Mouse (Mus musculus) midbrain, embryonic 12.5 days (tissue): ENCODE results near the gene Dennd5a. TPM values are rescaled to one million over a fixed set of nuclear protein-coding genes. Genes with fewer than 3 reads are reported as not detected.
A peak's percentile ranks its signal among the peaks of the same experiment; 100 is the strongest.

Source experiments
- ATAC-seq: fragments of 200-750 bp; cut with Nextera tagmentation; 2 replicates; pipeline ENCODE4 v1.8.0; 2017; ENCODE audit warnings: low read depth, moderate TSS enrichment, moderate library complexity; ENCODE audit not compliant: low FRiP score
- H3K27ac ChIP-seq: fragments of 300-500 bp; sonication (generic); replicated peaks from 2 replicates; pipeline ENCODE4 v1.5.1; 2016; ENCODE audit warnings: mild to moderate bottlenecking
- H3K27me3 ChIP-seq: fragments of 300-500 bp; sonication (generic); 2 replicates; pipeline ENCODE4 v1.6.1; 2016; ENCODE audit warnings: mild to moderate bottlenecking
- H3K36me3 ChIP-seq: fragments of 300-500 bp; sonication (generic); 2 replicates; pipeline ENCODE4 v1.6.1; 2016
- H3K4me1 ChIP-seq: fragments of 300-500 bp; sonication (generic); 2 replicates; pipeline ENCODE4 v1.6.1; 2016
- H3K4me2 ChIP-seq: fragments of 300-500 bp; sonication (generic); replicated peaks from 2 replicates; pipeline ENCODE4 v1.6.1; 2016; ENCODE audit warnings: mild to moderate bottlenecking, moderate library complexity
- H3K4me3 ChIP-seq: fragments of 300-500 bp; sonication (generic); 2 replicates; pipeline ENCODE4 v1.5.1; 2016; ENCODE audit warnings: mild to moderate bottlenecking
- H3K9ac ChIP-seq: fragments of 300-500 bp; sonication (generic); replicated peaks from 2 replicates; pipeline ENCODE4 v1.6.1; 2016; ENCODE audit warnings: mild to moderate bottlenecking, moderate library complexity
- H3K9me3 ChIP-seq: fragments of 300-500 bp; sonication (generic); 2 replicates; pipeline ENCODE4 v1.6.1; 2016; ENCODE audit warnings: mild to moderate bottlenecking
- WGBS: fragments of 180-500 bp; shearing (Covaris S2); methylation state at CpG from one replicate; pipeline ENCODE4 v1.1.7; 2016; 5-methylcytosine and 5-hydroxymethylcytosine counted together
- polyA plus RNA-seq: library from polyadenylated mRNA; unstranded; fragments of >200 nt; fragmentation: Nextera tagmentation; extraction: Ambion mirVana; gene quantifications from 2 replicates; pipeline ENCODE4 v1.2.1, GENCODE M21; 2016

The Dennd5a gene
- polyA plus RNA-seq, 1 experiment from 2014 or later = 51.8 TPM

DNA sequence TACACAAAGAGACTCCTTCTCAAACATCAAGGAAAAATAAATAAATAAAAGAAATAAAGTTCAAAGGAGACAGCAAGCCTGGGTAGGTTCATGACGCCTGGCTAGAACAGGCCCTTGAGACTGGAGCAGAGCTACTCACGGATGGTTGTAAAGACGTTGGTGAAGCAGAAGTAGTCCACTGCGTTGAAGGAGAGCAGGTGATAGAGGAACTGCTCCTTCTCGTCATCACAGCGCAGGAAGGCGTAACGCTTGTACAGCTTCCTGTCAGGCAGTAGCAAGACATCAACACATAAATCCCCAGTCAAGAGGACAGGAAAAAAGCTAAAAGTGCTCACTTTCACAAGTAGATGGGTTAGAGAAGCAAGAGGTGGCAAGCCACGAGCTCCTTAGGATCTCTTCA, 59.3 kb downstream of the Dennd5a start:
- H3K4me1 ChIP-seq = no peaks in the 10 kb centered on the region
- peaks cover 99% of the 10 kb centered on the region for H3K36me3 ChIP-seq
- H3K4me3 ChIP-seq = no peak overlapping the region
- no peaks in the 10 kb centered on the region for H3K9me3 ChIP-seq
- ATAC-seq = no peak
- H3K4me2 ChIP-seq = no peak overlapping the region
- H3K27ac ChIP-seq = no peak overlapping the region
- no peak overlapping the region for H3K9ac ChIP-seq
- 90% methylated on average over 9 of the region's 9 CpGs for WGBS
- H3K27me3 ChIP-seq = no peaks in the 10 kb centered on the region

DNA sequence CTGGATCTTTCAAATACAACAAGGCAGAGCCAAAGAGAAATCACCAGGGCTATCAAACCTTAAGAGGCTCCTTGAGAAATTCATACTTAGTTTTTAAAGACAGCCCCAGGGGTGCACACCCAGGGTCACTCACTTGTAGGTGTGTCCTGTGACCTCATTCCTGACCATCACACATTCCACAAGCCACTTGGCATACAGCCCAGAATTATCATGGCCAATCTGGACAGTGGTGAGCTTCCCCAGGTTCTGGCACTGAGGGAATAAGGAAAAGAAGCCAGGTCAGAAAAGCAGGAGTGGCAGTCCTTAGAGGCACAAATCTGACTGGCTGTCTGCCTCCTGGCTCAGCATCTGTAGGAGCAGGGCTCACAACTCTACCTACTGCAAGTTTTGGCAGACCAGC, 61.4 kb downstream of the Dennd5a start:
- H3K36me3 ChIP-seq = peaks cover 99% of the 10 kb centered on the region
- no peak overlapping the region for H3K4me2 ChIP-seq
- no peak overlapping the region for H3K9ac ChIP-seq
- H3K4me1 ChIP-seq = no peaks in the 10 kb centered on the region
- no peak overlapping the region for H3K27ac ChIP-seq
- ATAC-seq = no peak
- no peaks in the 10 kb centered on the region for H3K27me3 ChIP-seq
- H3K9me3 ChIP-seq = no peaks in the 10 kb centered on the region
- no peak overlapping the region for H3K4me3 ChIP-seq

DNA sequence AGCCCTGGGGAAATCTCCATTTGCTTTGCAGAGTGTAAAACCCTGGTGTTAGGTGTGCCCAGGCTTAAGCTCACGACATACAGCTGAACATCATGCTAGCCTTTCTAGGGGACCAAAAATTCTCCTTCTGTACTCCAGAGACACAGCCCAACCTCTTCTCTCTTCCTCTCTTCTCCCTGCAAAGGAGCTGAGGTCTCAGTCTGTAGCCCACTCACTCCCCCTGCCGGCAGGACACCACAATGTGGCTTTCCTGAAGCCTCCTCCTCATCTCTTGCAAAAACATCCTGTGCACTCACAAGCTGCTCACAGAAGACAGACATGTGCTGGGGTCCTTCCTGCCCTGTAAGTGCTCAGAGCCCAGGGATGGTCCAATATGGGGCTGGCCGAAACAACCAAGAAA, 67.7 kb downstream of the Dennd5a start:
- Histone ChIP-seq H3K9me3 (no peaks in the 10 kb centered on the region), H3K4me2 (no peak overlapping the region), H3K36me3 (peaks cover 79% of the 10 kb centered on the region), H3K4me3 (no peak overlapping the region), H3K27ac (no peak overlapping the region), H3K4me1 (no peaks in the 10 kb centered on the region), H3K27me3 (no peaks in the 10 kb centered on the region), H3K9ac (no peak overlapping the region)
- WGBS = 32% methylated on average over 3 of the region's 3 CpGs
- ATAC-seq = 0 out of 2 replicates have a peak, but pooled peaks have one; percentile 38

DNA sequence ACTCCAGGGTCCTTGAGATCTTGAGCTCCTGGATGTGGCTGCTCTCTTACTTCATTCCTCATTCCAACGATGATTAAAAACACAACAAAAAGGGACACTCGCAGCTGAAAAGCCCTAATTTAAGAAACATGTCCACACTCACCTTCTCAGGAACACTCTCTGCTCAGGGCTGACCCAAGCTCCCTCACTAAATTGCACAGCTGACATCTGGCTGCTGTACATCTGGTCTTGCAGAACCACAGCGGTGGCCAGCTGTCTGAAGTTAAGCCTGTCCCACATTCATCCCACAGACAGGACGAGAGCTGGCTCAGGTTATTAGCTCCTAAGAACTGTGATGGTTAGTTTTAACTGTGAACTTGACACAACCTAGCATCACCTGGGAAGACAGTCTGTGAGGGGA, 68.5 kb downstream of the Dennd5a start:
- Histone ChIP-seq H3K9ac (no peak overlapping the region), H3K36me3 (peaks cover 79% of the 10 kb centered on the region), H3K4me2 (no peak overlapping the region), H3K4me1 (no peaks in the 10 kb centered on the region), H3K27ac (no peak overlapping the region), H3K4me3 (no peak overlapping the region), H3K9me3 (0 out of 2 replicates have a peak, but pooled peaks cover 4% of the 10 kb centered on the region), H3K27me3 (no peaks in the 10 kb centered on the region)
- ATAC-seq = no peak
- whole genome bisulfite sequencing = 88% methylated on average over 4 of the region's 4 CpGs

DNA sequence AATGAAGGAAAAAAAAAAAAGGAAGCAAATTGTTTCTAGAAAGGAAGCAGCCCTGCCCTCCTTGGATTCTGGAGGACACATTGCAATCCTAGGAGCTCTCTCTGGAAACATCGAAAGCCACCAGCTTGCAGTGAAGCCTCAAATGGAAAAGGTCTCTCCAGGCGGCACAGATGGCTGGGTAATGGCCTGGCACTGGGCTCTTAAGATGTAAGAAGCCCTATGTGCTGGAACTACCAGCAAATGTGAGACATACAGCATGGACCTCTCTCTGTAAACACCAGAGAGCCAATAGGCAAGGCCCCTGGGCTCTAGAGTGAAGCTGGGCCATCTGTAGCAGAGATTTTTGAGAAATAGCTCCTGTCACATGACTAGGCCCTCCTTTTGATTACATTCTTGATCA, 70.0 kb downstream of the Dennd5a start:
- Histone ChIP-seq H3K36me3 (peaks cover 66% of the 10 kb centered on the region), H3K27ac (no peak overlapping the region), H3K4me3 (no peak overlapping the region), H3K4me1 (no peaks in the 10 kb centered on the region), H3K27me3 (no peaks in the 10 kb centered on the region), H3K4me2 (no peak overlapping the region), H3K9me3 (0 out of 2 replicates have a peak, but pooled peaks cover 5% of the 10 kb centered on the region), H3K9ac (no peak overlapping the region)
- no peak for ATAC-seq
- 98% methylated on average over 2 of the region's 2 CpGs for WGBS

DNA sequence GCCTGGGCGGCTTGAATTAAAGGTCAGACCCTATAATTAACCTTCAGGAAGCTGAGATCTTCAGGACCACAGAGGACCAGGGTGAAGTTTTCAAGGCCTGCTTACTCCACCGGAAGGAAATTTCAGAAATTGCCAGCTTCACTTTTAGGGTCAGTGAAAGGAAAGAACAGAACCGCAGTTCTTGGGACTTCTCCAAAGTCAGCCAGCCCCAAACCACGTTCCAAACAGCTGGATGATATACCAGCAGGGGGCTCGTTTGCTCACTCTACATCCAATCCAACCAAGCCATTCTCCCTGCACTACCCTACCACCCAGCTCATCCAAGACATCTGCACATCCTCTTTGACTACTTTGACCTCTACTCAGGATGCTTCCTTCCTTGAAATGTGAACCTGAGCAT, 71.0 kb downstream of the Dennd5a start:
- Histone ChIP-seq H3K9ac (no peak overlapping the region), H3K4me2 (no peak overlapping the region), H3K4me1 (no peaks in the 10 kb centered on the region), H3K36me3 (peaks cover 56% of the 10 kb centered on the region), H3K27ac (no peak overlapping the region), H3K27me3 (no peaks in the 10 kb centered on the region), H3K4me3 (no peak overlapping the region), H3K9me3 (0 out of 2 replicates have a peak, but pooled peaks cover 5% of the 10 kb centered on the region)
- no peak for ATAC-seq
- 83% methylated on average over 5 of the region's 5 CpGs for WGBS

DNA sequence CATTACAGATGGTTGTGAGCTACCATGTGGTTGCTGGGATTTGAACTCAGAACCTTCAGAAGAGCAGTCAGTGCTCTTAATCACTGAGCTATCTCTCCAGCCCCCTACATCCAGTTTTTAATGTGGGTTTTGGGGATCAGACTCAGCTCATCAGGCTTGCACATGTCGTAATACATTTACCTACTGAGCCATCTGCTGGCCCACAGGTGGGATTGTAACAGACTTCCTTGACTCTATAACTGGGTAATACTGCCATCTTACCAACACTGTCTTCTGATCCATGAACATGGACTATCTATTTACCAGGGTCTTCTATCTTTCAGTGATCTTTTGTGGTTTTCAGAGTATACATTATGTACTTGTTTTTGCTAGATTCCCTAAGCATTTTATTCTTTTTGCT, 74.0 kb downstream of the Dennd5a start:
- Histone ChIP-seq H3K36me3 (peaks cover 34% of the 10 kb centered on the region), H3K4me1 (no peaks in the 10 kb centered on the region), H3K9me3 (0 out of 2 replicates have a peak, but pooled peaks cover 5% of the 10 kb centered on the region), H3K4me3 (no peak overlapping the region), H3K4me2 (no peak overlapping the region), H3K9ac (no peak overlapping the region), H3K27ac (no peak overlapping the region), H3K27me3 (no peaks in the 10 kb centered on the region)
- 91% methylated on average over 1 of the region's 1 CpGs for WGBS
- no peak for ATAC-seq

DNA sequence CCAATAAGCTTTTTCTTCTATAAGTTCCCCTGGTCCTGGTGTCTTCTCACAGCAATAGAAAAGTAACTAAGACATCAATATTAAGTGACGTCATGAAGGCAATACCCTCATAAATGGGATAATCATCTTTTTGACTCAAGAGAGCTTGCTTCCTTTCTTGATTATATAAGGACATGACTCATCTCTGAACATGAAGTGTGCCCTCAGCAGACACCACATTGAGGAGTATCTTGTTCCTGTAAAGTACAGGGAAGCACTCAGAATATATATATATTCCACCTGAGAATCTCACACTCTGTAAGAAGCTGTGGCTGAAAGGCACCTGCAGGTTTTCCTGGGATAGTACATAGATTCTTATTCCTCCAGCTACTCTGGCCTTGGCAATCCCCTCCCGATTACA, 77.7 kb downstream of the Dennd5a start:
- Histone ChIP-seq H3K4me3 (no peak overlapping the region), H3K4me1 (no peaks in the 10 kb centered on the region), H3K36me3 (peaks cover 10% of the 10 kb centered on the region), H3K27ac (no peak overlapping the region), H3K27me3 (no peaks in the 10 kb centered on the region), H3K9ac (no peak overlapping the region), H3K4me2 (no peak overlapping the region), H3K9me3 (0 out of 2 replicates have a peak, but pooled peaks cover 5% of the 10 kb centered on the region)
- ATAC-seq = no peak
- whole genome bisulfite sequencing = 92% methylated on average over 2 of the region's 2 CpGs

DNA sequence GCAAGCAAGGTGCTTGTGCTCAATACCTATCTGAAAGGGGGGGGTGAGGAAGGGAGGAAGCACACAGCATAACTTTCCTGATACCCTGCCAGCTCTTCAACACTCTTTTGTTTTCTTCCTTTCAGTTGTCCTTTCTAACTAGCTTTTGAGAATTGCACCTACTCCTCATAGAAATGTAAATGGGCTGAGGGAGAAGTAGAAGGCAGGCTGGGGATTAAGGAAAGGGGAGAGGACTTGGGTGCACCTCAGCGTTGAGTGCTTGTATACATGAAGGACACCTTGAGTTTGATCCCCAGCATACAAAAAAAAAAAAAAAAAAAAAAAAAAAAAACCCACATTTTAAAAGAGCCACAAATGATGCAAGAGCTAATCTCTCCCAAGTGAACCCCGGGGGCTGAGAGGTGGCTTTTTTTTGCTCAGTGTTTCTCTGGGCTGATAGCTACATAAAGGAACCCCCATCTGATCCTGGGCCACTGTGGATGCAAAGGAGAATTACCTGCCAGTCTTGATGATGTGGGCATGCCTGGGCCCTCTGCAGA, 78.6 kb downstream of the Dennd5a start:
- Histone ChIP-seq H3K36me3 (peaks cover under 1% of the 10 kb centered on the region), H3K9ac (no peak overlapping the region), H3K4me1 (no peaks in the 10 kb centered on the region), H3K27me3 (no peaks in the 10 kb centered on the region), H3K4me2 (no peak overlapping the region), H3K27ac (no peak overlapping the region), H3K9me3 (0 out of 2 replicates have a peak, but pooled peaks cover under 1% of the 10 kb centered on the region), H3K4me3 (no peak overlapping the region)
- WGBS = 40% methylated on average over 2 of the region's 2 CpGs
- no peak for ATAC-seq

DNA sequence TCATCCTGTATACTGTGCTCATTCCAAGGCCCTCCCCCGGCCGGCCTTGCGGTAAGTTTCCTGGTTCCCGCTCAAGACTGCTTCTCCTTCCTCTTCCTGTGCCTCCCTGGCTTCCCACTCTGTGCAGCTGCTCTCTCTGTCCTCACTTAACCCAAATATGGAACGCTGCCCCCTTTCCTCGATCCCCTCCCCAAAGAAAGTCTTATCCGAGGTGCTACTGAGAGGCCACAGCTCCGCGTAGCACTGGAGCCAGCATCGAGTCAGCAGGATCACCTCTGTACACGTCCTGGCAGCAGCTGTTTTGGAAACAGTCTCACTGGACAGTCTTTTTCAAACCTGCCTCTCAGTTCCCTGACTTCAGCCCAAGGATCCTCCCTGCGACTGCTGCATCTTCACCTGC, 81.1 kb downstream of the Dennd5a start:
- no peak overlapping the region for H3K27ac ChIP-seq
- no peak overlapping the region for H3K4me3 ChIP-seq
- H3K27me3 ChIP-seq = no peaks in the 10 kb centered on the region
- H3K9ac ChIP-seq = no peak overlapping the region
- H3K36me3 ChIP-seq = no peaks in the 10 kb centered on the region
- H3K9me3 ChIP-seq = no peaks in the 10 kb centered on the region
- no peaks in the 10 kb centered on the region for H3K4me1 ChIP-seq
- WGBS = 59% methylated on average over 12 of the region's 12 CpGs
- no peak overlapping the region for H3K4me2 ChIP-seq
- no peak for ATAC-seq

DNA sequence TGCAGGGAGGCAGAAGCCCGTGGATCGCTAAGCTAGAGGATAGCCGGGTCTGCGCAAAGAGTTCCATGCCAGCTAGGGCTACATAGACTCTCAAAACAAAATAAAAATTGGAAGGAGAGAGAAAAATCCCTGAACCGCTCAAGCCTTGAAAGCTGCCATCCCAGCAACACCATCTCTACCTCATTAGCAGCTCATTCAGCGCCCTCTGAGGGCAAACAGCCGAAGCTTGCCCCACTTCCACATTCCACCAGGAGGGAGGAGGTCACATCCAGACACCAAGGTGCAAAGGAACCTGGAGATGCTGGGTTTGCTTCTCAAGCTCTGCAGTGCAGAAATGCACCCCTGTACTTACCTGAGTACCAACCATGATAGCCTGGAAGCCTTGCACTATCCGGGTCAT, 84.2 kb downstream of the Dennd5a start:
- Histone ChIP-seq H3K9me3 (no peaks in the 10 kb centered on the region), H3K9ac (no peak overlapping the region), H3K27ac (no peak overlapping the region), H3K27me3 (no peaks in the 10 kb centered on the region), H3K4me1 (no peaks in the 10 kb centered on the region; the same call in 1 of the 2 replicates), H3K4me2 (no peak overlapping the region), H3K4me3 (no peak overlapping the region), H3K36me3 (no peaks in the 10 kb centered on the region)
- WGBS = 72% methylated on average over 8 of the region's 8 CpGs
- no peak for ATAC-seq

DNA sequence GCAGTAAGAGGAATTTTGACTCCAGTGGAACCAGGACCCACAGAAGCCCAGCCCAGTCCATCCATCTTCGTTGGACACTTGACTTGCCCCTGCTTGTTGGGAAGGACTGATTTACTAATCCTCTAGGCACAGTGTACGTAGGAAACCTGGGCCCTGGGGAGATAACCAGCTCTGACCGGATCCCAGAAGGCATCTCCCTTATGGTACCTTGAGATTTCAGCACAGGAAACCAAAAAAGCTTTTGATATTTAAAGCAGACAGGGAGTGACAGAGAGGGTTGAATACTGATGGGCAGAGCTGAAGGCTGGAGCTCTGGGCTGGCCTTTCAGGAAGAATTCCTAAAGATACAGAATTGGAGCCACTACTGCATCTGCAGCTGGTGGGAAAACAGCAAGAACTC, 84.7 kb downstream of the Dennd5a start:
- no peaks in the 10 kb centered on the region for H3K9me3 ChIP-seq
- H3K27ac ChIP-seq = no peak overlapping the region
- no peak overlapping the region for H3K4me2 ChIP-seq
- no peaks in the 10 kb centered on the region; the same call in 1 of the 2 replicates for H3K4me1 ChIP-seq
- no peak for ATAC-seq
- WGBS = 68% methylated on average over 3 of the region's 3 CpGs
- no peak overlapping the region for H3K4me3 ChIP-seq
- no peak overlapping the region for H3K9ac ChIP-seq
- no peaks in the 10 kb centered on the region for H3K27me3 ChIP-seq
- H3K36me3 ChIP-seq = no peaks in the 10 kb centered on the region

DNA sequence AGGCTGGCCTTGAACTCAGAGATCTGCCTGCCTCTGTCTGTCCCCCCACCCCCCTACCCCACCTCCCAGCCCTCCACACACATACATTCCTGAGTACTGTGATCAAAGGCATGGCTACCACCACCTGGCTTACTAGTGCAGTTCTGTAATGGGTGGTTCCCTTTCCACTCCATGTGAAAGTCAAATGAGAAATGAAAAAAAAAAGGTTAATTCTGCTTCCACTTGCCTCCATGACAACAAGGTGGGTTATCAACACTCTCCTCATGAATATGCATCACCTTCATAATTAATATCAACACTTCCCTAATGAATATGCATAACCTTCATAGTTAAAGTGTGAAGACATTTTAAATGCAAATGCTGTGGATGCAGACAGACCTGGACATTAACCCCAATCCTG, 85.2 kb downstream of the Dennd5a start:
- Histone ChIP-seq H3K9ac (no peak overlapping the region), H3K4me3 (no peak overlapping the region), H3K4me1 (no peaks in the 10 kb centered on the region; the same call in 1 of the 2 replicates), H3K27ac (no peak overlapping the region), H3K4me2 (no peak overlapping the region), H3K9me3 (no peaks in the 10 kb centered on the region), H3K36me3 (no peaks in the 10 kb centered on the region), H3K27me3 (no peaks in the 10 kb centered on the region)
- no peak for ATAC-seq
